Mouse (Mus musculus): ENCODE measurements around the gene Cmtm5.
"Not testable (repeated sequence)": the region's sequence is repeated elsewhere in the genome, so short reads cannot be mapped to it uniquely, and the experiment has no call there.

Gene Cmtm5

DNA sequence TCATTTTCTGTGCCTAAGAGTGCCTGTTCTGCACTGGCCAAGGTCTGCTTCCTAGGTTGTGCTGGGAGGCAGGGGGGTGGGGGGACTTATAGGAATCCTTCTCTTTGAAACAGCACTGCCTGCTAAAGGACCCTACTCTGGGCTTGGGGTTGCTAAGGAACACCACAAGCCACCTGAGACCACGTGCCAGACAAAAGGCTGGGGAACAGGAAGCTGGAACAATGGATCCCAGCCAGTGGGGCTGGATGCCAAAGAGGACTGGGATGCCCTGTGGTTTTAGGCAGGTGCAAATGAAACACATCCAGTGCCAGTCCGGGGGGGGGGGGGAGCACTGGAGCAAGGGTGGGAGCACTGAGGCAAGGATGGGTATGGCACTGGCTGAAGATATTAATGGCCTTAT, 5.6 kb upstream of the Cmtm5 start:
- ATAC-seq (ENCODE audit: insufficient number of reproducible peaks, low FRiP score, low TSS enrichment): no peak

- ATAC-seq (ENCODE audit: insufficient number of reproducible peaks, low FRiP score, low TSS enrichment): no peak
Measured at GRCm38 (mm10) chr14:54932645-54933150, 3.4 kb upstream of the Cmtm5 start, which contains the start of gene Il25. TSS of gene Il25 (plus strand) at chr14:54932695.

GRCm38 (mm10) chr14:54936831-54937160, 735 bp downstream of the Cmtm5 start:
- ATAC-seq (ENCODE audit: insufficient number of reproducible peaks, low FRiP score, low TSS enrichment): no peak

- ATAC-seq (ENCODE audit: insufficient number of reproducible peaks, low FRiP score, low TSS enrichment): no peak
Measured at GRCm38 (mm10) chr14:54937361-54938182, 1.5 kb downstream of the Cmtm5 start.

DNA sequence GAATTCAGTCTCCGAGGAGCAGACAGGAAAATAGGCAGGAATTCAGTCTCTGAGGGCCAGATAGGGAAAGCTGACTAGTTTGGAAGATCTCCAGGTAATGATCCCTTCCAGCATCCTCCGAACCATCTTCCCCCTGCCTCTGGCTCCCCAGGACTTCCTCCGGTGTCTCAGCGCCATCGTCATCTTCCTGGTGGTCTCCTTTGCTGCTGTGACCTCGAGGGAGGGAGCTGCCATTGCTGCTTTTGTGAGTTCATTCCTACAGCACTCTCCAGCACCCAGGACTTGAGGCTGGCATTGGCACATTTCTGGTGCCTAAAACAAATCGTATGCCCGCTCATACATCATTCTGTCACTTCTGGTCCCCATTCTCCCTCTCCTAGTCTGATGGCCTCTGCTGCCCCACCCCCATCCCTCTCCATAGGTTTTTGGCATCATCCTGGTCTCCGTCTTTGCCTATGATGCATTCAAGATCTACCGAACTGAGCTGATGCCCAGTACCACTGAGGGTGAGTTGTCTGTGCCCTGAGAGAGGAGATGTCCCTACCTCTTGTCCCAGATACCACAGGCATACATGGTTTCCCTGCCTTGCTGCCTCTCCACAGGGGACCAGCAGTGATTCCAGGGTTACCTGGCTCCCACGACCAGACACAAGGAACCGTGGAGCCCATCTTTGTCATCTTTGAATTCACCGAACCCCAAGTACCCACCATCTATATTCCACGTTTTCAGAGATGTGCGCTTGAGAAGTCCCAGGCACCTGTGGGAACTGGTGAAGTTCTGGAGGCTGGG, 2.6 kb downstream of the Cmtm5 start:
- ATAC-seq (ENCODE audit: insufficient number of reproducible peaks, low FRiP score, low TSS enrichment): no peak

GRCm38 (mm10) chr14:54939434-54940175, 3.5 kb downstream of the Cmtm5 start:
- no peak for ATAC-seq (ENCODE audit: insufficient number of reproducible peaks, low FRiP score, low TSS enrichment)

GRCm38 (mm10) chr14:54940176-54940530, 4.1 kb downstream of the Cmtm5 start:
- no peak for ATAC-seq (ENCODE audit: insufficient number of reproducible peaks, low FRiP score, low TSS enrichment)

DNA sequence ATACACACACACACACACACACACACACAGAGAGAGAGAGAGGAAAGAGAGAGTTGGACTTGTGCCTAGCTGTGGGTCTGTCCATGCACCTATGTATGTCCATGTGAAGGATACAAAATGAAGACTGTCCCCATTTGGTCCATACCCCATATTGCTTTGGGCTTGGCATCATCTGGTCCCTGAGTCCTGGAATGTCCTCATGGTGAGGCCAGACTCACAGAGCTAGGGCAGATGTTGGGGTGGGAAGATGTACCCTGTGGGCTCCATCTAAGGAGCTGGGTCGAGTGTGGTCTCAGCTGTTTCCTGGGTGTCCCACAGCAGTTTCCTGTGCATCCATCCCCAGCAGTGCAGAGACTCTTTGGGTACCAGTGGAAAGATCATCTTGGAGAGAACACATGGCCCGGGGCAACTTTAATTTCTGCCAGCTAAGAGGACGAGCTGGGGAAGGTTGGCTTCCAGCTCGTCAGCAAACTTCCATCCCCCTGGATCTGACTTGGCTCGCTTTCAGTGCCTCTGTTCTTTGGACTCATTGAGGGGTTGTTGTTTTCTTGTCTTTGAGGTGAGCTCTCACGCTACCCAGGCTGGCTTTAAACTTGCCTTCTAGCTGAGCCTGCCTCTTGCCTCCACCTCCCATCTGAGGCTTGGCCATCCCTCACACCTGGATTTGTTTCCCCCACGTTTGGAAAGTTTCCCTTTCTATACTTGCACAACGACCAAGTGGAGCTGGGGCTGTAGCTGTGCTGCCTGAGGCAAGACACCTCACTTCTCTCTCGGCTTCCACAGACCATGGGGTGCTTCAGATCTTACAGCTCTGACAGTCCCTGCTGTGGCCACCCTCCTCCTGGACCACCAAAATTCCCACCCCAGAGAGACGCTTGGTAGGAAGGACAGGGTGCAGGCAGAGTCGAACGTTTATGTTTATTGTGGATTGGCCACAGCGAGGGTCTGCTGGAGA, 5.2 kb downstream of the Cmtm5 start:
- no peak for ATAC-seq (ENCODE audit: insufficient number of reproducible peaks, low FRiP score, low TSS enrichment)

- ATAC-seq (ENCODE audit: insufficient number of reproducible peaks, low FRiP score, low TSS enrichment): no peak
Measured at GRCm38 (mm10) chr14:54942479-54942878, 6.4 kb downstream of the Cmtm5 start.

- ATAC-seq (ENCODE audit: insufficient number of reproducible peaks, low FRiP score, low TSS enrichment): no peak
Measured at GRCm38 (mm10) chr14:54943971-54944370, 7.9 kb downstream of the Cmtm5 start.

GRCm38 (mm10) chr14:54944939-54945338, 8.9 kb downstream of the Cmtm5 start:
- no peak for ATAC-seq (ENCODE audit: insufficient number of reproducible peaks, low FRiP score, low TSS enrichment)

- no peak for ATAC-seq (ENCODE audit: insufficient number of reproducible peaks, low FRiP score, low TSS enrichment)
Measured at GRCm38 (mm10) chr14:54945975-54946704, 10.1 kb downstream of the Cmtm5 start.

DNA sequence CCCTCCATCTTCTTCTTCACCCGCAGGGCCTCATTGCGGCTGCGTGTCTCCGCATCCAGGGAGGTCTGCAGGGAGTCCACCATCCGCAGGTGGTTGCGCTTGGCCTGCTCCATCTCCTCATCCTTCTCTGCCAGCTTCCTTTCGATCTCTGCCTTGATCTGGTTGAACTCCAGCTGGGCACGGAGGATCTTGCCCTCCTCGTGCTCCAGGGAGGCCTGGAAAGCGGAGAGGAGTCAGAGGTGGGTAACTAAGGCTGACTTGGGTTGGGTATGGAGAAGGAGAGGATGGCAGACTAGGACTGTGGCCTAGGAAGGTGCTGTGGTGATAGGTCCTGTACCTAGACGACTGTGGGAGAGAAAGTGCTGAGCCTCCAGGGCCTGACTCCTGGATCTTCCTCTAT, 10.9 kb downstream of the Cmtm5 start:
- not testable (repeated sequence) for ATAC-seq (ENCODE audit: insufficient number of reproducible peaks, low FRiP score, low TSS enrichment)

DNA sequence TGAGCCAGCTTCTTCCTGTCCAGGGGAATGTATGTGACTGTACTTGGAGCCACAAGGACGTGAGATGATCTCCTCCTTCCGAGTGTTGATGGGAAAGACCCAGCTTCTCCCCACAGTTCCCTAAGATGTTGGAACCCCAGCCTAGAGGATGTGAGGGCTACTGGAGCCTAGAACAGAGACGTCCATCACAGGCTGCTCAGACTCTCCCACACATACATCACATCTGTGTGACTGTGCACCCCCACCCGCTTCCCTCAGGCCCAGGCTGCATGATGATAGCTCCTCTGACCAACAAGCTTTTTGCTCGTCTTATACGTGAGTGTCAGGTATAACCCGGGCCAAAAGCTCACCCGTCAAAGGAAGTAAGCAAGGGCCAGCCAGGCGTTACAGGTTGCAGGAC, 12.7 kb downstream of the Cmtm5 start:
- no peak for ATAC-seq (ENCODE audit: insufficient number of reproducible peaks, low FRiP score, low TSS enrichment)

DNA sequence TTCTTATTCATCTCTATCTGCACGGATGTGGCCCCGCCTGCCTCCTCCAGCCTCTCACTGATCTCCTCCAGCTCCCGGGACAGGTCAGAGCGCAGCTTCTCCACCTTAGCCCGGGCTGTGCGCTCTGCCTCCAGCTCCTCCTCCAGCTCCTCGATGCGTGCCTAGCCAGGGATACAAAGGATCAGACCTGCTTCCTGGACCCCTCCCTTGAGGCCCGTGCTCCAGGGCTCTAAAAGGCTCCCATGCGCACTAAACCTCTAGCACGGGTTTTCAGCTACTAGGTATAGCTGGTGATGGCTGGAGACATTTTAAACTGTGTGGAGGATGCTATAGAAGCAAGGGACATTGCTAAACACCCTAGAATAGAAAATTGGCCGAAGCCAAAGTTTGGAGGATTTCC, 14.4 kb downstream of the Cmtm5 start:
- ATAC-seq (ENCODE audit: insufficient number of reproducible peaks, low FRiP score, low TSS enrichment): no peak

DNA sequence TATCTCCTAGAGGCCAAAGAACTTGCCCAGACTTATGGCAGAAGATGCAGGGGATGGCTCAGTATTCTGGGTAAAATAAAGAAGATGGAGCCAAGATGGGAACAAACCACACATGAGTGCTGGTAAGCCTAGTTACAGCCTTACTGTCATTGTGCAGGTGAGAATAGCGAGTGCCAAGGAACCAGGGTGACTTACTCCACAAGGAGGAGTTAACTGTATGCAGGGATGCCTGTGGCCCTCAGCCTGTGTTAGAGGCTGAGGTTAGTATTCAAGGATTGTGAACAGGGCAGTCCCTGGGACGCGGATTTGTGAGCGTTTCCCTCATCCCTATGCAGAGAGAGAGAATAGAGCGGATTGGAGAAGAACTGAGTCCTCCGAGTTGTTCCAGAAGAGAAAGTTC, 15.5 kb downstream of the Cmtm5 start:
- no peak for ATAC-seq (ENCODE audit: insufficient number of reproducible peaks, low FRiP score, low TSS enrichment)

DNA sequence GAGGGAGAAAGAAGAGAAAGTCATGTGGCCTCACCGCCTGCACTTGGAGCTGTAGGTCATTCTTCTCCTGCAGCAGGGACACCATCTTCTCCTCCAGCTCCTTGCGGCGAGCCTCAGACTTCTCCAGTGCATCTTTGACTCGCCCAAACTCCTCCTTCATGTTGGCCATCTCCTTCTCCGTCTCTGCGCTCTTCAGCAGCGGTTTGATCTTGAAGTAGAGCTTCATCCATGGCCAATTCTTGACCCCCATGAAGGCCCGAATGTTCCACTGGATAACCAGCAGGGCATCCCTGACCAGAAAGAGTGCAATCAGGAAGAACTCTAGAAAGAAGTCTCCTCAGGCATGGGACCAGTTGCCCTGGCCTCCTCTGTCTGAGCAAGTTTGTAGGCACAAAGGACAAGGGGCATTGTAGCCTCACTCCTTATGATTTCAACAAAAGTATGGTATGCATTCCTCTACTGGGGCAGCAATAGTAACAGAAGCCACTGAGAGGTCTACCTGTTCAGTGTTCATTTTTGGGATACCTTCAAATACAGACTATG, 17.7 kb downstream of the Cmtm5 start:
- no peak for ATAC-seq (ENCODE audit: insufficient number of reproducible peaks, low FRiP score, low TSS enrichment)

DNA sequence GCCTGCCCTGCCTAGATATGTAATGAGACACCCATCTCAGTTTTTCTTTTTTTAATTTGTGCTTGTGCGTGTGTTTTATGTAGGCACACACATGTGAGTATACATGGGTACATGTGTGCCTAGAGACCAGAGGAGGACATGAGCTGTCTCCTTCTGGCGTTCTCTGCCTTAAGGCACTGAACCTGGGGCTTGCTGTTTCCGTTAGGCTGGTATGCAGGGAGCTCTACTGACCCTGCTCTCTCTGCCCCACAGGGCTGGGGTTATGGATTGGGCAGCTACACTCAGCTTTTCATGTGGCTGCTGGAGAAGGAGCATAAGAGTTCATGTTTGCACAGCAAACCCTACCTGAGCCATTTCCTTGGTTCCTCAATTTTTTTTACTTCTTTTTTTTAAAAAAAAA, 18.4 kb downstream of the Cmtm5 start:
- no peak for ATAC-seq (ENCODE audit: insufficient number of reproducible peaks, low FRiP score, low TSS enrichment)

DNA sequence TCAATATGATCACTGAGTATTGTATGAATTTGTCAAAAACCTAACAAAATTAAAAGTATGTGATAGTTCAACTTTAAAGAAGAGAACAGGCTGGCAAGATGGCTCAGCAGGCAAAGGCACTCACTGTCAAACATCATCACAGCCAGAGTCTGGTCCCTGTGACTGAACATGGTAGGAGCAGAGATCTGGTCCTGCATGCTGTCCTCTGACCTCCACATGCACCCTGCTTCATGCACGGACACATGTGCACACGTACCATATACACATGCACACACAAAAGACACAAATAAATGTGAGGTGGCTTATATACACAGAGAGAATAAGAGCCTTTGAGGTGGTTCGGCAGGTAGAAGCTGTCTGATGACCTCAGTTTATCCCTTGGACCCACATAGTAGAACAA, 19.4 kb downstream of the Cmtm5 start:
- no peak for ATAC-seq (ENCODE audit: insufficient number of reproducible peaks, low FRiP score, low TSS enrichment)
